Mouse (Mus musculus): ENCODE measurements around the gene Fiz1. TPM values are rescaled to one million over a fixed set of nuclear protein-coding genes. Genes with fewer than 3 reads are reported as not detected.
"Not testable (repeated sequence)": the region's sequence is repeated elsewhere in the genome, so short reads cannot be mapped to it uniquely, and the experiment has no call there.

Fiz1 gene
- polyA plus RNA-seq, 1 experiment from 2014 or later, result 26.2 TPM

GRCm38 (mm10) chr7:5017931-5018330, 3.4 kb upstream of the Fiz1 start:
- WGBS, result 97% methylated on average over 21 of the region's 21 CpGs
- Histone ChIP-seq H3K36me3 (peaks cover 10% of the 10 kb centered on the region; the same call in 1 of the 2 replicates), H3K27ac (no peak overlapping the region), H3K9me3 (replicated peaks) (no peaks in the 10 kb centered on the region), H3K27me3 (no peaks in the 10 kb centered on the region), H3K4me1 (replicated peaks) (peaks cover 19% of the 10 kb centered on the region), H3K9ac (no peak overlapping the region), H3K4me2 (no peak overlapping the region), H3K4me3 (no peak overlapping the region)
- no peak for ATAC-seq (replicated peaks; ENCODE audit: insufficient number of reproducible peaks, insufficient read depth, low FRiP score, low read depth)

- Histone ChIP-seq H3K36me3 (peaks cover 14% of the 10 kb centered on the region), H3K4me1 (replicated peaks) (peaks cover 19% of the 10 kb centered on the region), H3K4me3 (no peak overlapping the region), H3K27me3 (no peaks in the 10 kb centered on the region), H3K9ac (no peak overlapping the region), H3K4me2 (no peak overlapping the region), H3K27ac (no peak overlapping the region), H3K9me3 (replicated peaks) (no peaks in the 10 kb centered on the region)
- ATAC-seq (replicated peaks; ENCODE audit: insufficient number of reproducible peaks, insufficient read depth, low FRiP score, low read depth), result no peak
- WGBS, result 85% methylated on average over 16 of the region's 16 CpGs
Measured at GRCm38 (mm10) chr7:5017352-5017751, 2.9 kb upstream of the Fiz1 start.

- H3K4me1 ChIP-seq (replicated peaks), result peaks cover 19% of the 10 kb centered on the region
- no peaks in the 10 kb centered on the region for H3K9me3 ChIP-seq (replicated peaks)
- H3K4me3 ChIP-seq, result no peak overlapping the region
- H3K27me3 ChIP-seq, result no peaks in the 10 kb centered on the region
- H3K9ac ChIP-seq, result no peak overlapping the region
- no peak overlapping the region for H3K4me2 ChIP-seq
- WGBS, result 97% methylated on average over 2 of the region's 2 CpGs
- H3K36me3 ChIP-seq, result peaks cover 18% of the 10 kb centered on the region
- no peak for ATAC-seq (replicated peaks; ENCODE audit: insufficient number of reproducible peaks, insufficient read depth, low FRiP score, low read depth)
- H3K27ac ChIP-seq, result no peak overlapping the region
Measured at GRCm38 (mm10) chr7:5016920-5017319, 2.4 kb upstream of the Fiz1 start.

- WGBS, result 54% methylated on average over 3 of the region's 3 CpGs
- H3K4me2 ChIP-seq, result peak overlapping the region; percentile 64
- peaks cover 27% of the 10 kb centered on the region for H3K36me3 ChIP-seq
- ATAC-seq (replicated peaks; ENCODE audit: insufficient number of reproducible peaks, insufficient read depth, low FRiP score, low read depth), result no peak
- no peaks in the 10 kb centered on the region for H3K27me3 ChIP-seq
- peaks cover 12% of the 10 kb centered on the region for H3K4me1 ChIP-seq (replicated peaks)
- H3K9ac ChIP-seq, result peak overlapping the region; percentile 72
- peak overlapping the region; percentile 79 for H3K4me3 ChIP-seq
- peak overlapping the region; percentile 99 for H3K27ac ChIP-seq
- H3K9me3 ChIP-seq (replicated peaks), result no peaks in the 10 kb centered on the region
Measured at GRCm38 (mm10) chr7:5016057-5016456, 1.6 kb upstream of the Fiz1 start.

GRCm38 (mm10) chr7:5015118-5016001, 863 bp upstream of the Fiz1 start, which contains the start of gene Gm44973:
Gene Gm44973, plus strand, starts transcription at chr7:5015496.
- under 1% methylated on average over 57 of the region's 76 CpGs for WGBS
- H3K4me2 ChIP-seq, result peak within 1 kb of the TSS; percentile 64
- H3K27me3 ChIP-seq, result no peaks in the 10 kb centered on the region
- no peaks in the 10 kb centered on the region for H3K9me3 ChIP-seq (replicated peaks)
- H3K4me3 ChIP-seq, result peak within 1 kb of the TSS; percentile 79
- H3K36me3 ChIP-seq, result peaks cover 34% of the 10 kb centered on the region
- H3K27ac ChIP-seq, result peak within 1 kb of the TSS; percentile 99
- H3K9ac ChIP-seq, result peak within 1 kb of the TSS; percentile 83
- ATAC-seq (replicated peaks; ENCODE audit: insufficient number of reproducible peaks, insufficient read depth, low FRiP score, low read depth), result peak; percentile 83
- H3K4me1 ChIP-seq (replicated peaks), result peaks cover 9% of the 10 kb centered on the region

- no peaks in the 10 kb centered on the region for H3K27me3 ChIP-seq
- 88% methylated on average over 27 of the region's 27 CpGs for WGBS
- H3K9me3 ChIP-seq (replicated peaks), result no peaks in the 10 kb centered on the region
- peaks cover 7% of the 10 kb centered on the region for H3K4me1 ChIP-seq (replicated peaks)
- peak overlapping the region; percentile 79 for H3K4me3 ChIP-seq
- H3K27ac ChIP-seq, result no peak overlapping the region
- peaks cover 57% of the 10 kb centered on the region for H3K36me3 ChIP-seq
- ATAC-seq (replicated peaks; ENCODE audit: insufficient number of reproducible peaks, insufficient read depth, low FRiP score, low read depth), result no peak
- H3K4me2 ChIP-seq, result peak overlapping the region; percentile 64
- no peak overlapping the region for H3K9ac ChIP-seq
Measured at GRCm38 (mm10) chr7:5012681-5013513, 1.6 kb downstream of the Fiz1 start.

GRCm38 (mm10) chr7:5008229-5008628, 6.3 kb downstream of the Fiz1 start:
- WGBS, result 95% methylated on average over 26 of the region's 26 CpGs

GRCm38 (mm10) chr7:5002876-5003275, 11.6 kb downstream of the Fiz1 start:
- 60% methylated on average over 8 of the region's 8 CpGs for WGBS

More at GRCm38 (mm10) chr7:5008229-5008628, 6.3 kb downstream of the Fiz1 start:
- no peak overlapping the region for H3K27ac ChIP-seq
- H3K9me3 ChIP-seq (replicated peaks), result no peaks in the 10 kb centered on the region
- H3K4me1 ChIP-seq (replicated peaks), result no peaks in the 10 kb centered on the region; the same call in 1 of the 2 replicates
- H3K9ac ChIP-seq, result no peak overlapping the region
- no peak overlapping the region for H3K4me2 ChIP-seq
- no peaks in the 10 kb centered on the region for H3K27me3 ChIP-seq
- H3K4me3 ChIP-seq, result no peak overlapping the region
- ATAC-seq (replicated peaks; ENCODE audit: insufficient number of reproducible peaks, insufficient read depth, low FRiP score, low read depth), result no peak
- peaks cover 67% of the 10 kb centered on the region for H3K36me3 ChIP-seq

GRCm38 (mm10) chr7:4999876-5000275, 14.6 kb downstream of the Fiz1 start:
- H3K4me3 ChIP-seq, result no peak overlapping the region
- no peaks in the 10 kb centered on the region for H3K36me3 ChIP-seq
- H3K27ac ChIP-seq, result no peak overlapping the region
- H3K4me1 ChIP-seq (replicated peaks), result peaks cover 14% of the 10 kb centered on the region
- no peak overlapping the region for H3K9ac ChIP-seq
- no peaks in the 10 kb centered on the region for H3K27me3 ChIP-seq
- 61% methylated on average over 2 of the region's 2 CpGs for WGBS
- no peaks in the 10 kb centered on the region for H3K9me3 ChIP-seq (replicated peaks)
- H3K4me2 ChIP-seq, result no peak overlapping the region
- ATAC-seq (replicated peaks; ENCODE audit: insufficient number of reproducible peaks, insufficient read depth, low FRiP score, low read depth), result no peak

More at GRCm38 (mm10) chr7:5002876-5003275, 11.6 kb downstream of the Fiz1 start:
- not testable (repeated sequence) for H3K27me3 ChIP-seq; H3K4me3 ChIP-seq; H3K9me3 ChIP-seq (replicated peaks); H3K4me1 ChIP-seq (replicated peaks); ATAC-seq (replicated peaks; ENCODE audit: insufficient number of reproducible peaks, insufficient read depth, low FRiP score, low read depth); H3K27ac ChIP-seq; H3K4me2 ChIP-seq; H3K9ac ChIP-seq
- H3K36me3 ChIP-seq, result peaks cover 18% of the 10 kb centered on the region

GRCm38 (mm10) chr7:4996934-4997333, 17.6 kb downstream of the Fiz1 start:
- H3K9ac ChIP-seq, result no peak overlapping the region
- H3K36me3 ChIP-seq, result peaks cover 22% of the 10 kb centered on the region
- peak overlapping the region; percentile 71 for H3K4me3 ChIP-seq
- H3K9me3 ChIP-seq (replicated peaks), result no peaks in the 10 kb centered on the region
- 54% methylated on average over 8 of the region's 8 CpGs for WGBS
- peak overlapping the region; percentile 82 for H3K4me2 ChIP-seq
- peak overlapping the region; percentile 59; the same call in 1 of the 2 replicates for H3K27ac ChIP-seq
- peaks cover 20% of the 10 kb centered on the region for H3K27me3 ChIP-seq
- ATAC-seq (replicated peaks; ENCODE audit: insufficient number of reproducible peaks, insufficient read depth, low FRiP score, low read depth), result no peak
- peaks cover 27% of the 10 kb centered on the region for H3K4me1 ChIP-seq (replicated peaks)

Measured in heart, embryonic 15.5 days (tissue).